Mouse (Mus musculus) T-cell, adult 2 months (primary cell): Measurements from ENCODE around the gene Igsf9.

Experiments used
- DNase-seq: peaks from one replicate; pipeline ENCODE4 v3.0.0; 2022; ENCODE audit warnings: low spot score

Igsf9 gene

DNA sequence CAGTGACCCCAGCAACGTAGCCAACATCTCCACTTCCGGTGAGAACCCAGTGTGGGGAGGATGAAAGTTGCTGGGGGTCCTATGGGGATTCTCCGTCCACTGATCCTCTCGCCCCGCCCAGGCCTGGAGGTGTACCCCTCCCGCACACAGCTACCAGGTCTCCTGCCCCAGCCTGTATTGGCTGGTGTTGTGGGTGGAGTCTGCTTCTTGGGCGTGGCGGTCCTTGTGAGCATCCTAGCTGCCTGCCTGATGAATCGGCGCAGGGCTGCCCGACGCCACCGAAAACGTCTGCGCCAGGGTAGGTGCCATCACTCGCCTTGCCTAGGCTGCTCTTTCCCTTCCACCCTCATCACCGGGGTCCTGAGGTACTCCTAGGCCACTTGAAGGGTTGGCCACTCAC is 14.4 kb downstream of the Igsf9 start:
- DNase-seq = no peak

DNA sequence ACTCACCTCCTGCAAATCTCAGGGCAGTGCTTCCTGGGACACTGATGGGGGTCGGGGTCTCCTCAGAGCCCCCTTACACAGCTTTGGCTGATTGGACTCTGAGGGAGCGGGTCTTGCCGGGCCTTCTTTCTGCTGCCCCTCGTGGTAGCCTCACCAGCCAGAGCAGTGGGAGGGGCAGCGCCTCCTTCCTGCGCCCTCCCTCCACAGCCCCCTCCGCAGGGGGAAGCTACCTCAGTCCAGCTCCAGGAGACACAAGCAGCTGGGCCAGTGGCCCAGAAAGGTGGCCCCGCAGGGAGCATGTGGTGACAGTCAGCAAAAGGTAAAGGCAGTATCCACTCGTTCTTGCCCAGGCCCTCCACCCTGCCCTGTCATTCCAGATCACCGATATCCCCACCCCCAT is 15.8 kb downstream of the Igsf9 start:
- no peak for DNase-seq

DNA sequence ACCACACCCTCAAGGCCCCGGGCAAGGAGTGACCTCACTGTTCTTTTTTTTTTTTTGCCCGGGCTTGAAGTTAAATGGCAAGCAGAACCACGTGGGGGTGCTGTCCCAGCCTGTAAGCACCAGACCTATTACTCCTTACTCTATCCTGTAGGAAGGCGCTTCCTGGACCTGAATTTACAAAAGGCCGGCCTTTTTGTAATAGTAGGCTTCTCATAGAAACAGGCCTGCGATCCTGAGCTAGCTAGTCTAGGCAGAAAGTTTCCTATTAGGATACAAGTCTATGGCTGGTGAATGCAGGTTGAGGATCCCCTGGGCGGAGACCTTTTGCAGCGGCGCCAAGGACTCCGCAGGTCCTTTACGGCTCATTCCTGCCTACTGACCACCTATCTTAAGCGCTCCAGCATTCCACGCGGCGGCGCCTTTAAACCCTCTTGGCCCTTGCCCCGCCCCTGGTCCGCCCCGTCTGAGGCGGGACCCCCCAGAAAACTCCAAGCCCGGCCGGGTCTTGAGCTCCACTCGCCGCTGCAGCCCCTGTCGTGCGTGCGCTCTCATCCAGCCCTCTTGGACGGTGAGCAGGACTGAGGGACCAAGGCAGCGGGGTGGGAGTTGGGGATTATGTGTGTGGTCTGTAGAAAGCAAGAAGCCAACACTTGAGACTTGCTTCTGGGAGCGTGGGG is 18.3 kb downstream of the Igsf9 start, which contains the start of gene Tagln2:
TSS of gene Tagln2 (plus strand) at position 283 of the 677 bp plus-strand sequence.
- DNase-seq = peak; percentile 39

DNA sequence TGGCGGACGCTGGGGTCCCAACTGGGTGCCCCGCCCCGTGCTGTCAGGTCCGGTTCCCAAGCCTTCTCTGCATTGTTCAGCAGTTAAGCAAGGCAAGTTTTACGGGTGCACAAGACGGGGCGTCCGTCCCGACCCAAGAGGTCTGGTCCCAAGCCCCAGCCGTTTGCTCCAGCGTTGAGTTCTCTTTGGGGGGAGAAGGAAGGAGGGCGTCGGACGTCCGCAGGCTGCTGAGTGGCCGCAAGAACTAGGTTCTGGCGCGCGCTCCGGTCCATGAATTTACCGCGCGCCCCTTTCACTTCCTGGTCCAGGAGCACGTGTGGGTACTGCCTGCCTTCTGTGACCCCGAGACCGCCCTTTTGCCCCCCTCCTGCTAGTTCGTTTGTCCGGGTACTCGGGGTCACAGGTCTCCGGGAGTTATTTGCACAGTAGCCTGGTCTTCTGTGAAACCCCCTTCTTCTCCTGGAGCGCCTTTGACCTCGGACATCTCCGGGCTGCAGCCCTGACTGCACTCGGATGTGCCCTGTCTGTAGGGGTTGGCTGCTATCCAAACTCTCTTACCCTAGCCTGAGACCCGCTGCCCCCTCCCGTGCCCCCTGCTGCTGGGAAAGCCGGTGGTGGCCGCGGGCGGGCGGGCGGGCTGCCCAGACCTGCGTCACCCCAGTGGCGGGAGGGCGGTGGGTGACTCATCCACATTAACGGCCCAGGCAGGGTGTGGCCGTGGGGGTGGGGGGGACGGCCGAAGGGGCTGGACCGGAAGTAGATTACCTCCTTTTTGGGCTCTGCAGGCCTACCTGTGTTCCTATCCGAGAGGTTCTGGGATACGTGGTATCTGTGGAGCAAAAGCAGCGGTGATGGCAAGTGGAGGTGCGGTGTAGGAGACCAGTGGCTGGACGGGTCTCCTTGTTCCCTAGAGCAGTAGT is 19.1 kb downstream of the Igsf9 start:
- peak; percentile 26 for DNase-seq

- peak; percentile 81 for DNase-seq
Measured at GRCm38 (mm10) chr1:172501371-172502144, 20.0 kb downstream of the Igsf9 start.

DNA sequence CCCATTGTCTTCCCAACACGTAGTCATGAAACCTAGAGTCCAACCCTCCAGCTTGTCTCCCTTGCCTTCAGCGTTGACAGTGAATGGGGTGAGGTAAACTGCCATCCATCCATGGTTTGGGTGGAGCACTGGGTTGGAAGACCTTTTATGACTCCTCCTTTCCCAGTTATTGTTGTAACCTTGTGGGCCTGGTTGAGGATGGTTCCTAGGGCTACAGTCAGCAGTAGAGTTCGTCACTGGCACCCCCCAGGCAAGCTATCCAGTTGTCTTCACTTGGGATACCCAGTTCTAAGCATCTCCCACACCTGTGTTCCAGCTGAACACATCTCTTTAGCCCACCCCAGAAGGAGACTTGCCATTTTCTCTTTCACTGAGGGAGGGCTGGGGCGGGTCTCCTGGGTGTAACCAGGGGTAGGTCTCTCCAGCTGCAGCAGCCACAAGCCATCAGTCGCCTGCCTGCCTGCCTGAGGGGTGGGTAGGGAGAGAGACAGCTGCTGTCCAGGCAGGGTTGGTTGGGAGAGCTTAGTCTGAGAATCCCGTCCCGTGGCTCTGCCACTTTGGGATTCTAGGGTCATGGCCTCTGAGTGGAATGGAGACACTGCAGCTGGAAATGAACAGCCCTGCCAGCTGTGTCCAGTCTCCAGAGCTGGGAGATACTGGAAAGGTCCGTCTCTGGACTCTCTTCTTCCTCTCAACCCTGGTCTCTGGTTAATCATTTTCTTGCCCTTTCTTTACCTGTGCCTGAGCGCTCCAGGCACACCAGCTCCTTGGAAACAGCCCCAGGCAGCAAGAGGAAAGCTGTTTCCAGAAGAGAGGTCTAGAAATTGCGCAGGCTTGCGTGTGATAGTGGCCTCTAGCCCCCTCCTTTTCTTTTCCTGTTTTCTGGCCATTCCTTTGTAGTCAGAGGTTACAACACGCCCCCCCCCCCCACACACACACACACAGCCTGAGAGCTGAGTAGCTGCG is 20.8 kb downstream of the Igsf9 start:
- no peak for DNase-seq

- no peak for DNase-seq
Measured at GRCm38 (mm10) chr1:172503111-172503997, 21.8 kb downstream of the Igsf9 start.

DNA sequence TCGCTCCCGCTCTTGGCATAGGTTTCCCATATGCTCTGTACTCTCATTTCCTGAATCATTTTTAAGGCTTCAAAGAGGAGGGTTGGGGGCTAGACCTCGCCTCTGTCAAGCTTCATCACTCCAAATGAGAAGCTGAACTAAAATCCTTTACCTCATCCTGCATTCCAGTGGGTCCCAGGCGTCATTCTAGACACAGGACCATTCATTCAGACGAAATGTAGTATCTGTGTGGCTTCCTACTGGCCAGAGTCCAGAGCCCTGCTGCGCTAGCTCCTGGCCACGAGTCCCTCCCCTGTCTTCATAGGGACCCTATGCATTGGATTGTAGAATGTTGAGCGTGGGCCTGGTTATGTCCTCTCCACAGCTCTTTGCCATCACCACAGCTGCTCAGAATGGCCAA is 23.2 kb downstream of the Igsf9 start:
- no peak for DNase-seq

DNA sequence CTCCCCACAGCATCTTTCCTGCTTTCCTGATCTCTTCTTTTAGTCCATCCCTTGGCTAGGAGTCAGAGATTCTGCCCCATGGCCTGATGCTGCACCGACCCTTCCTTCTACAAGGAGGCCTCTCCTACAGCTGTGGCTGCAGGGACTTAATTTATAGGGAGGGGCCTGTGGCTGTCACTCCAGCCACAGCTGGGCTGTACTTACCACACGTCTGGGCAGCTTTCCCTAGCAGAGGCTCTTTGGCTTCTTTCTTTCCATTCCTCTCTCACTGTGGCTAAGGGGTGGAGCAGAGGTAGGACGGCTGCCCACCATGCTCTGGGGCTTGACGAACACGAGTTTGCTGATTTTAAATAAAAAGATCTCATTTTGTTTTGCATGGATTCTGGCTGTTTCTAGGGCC is 25.4 kb downstream of the Igsf9 start:
- DNase-seq = no peak

DNA sequence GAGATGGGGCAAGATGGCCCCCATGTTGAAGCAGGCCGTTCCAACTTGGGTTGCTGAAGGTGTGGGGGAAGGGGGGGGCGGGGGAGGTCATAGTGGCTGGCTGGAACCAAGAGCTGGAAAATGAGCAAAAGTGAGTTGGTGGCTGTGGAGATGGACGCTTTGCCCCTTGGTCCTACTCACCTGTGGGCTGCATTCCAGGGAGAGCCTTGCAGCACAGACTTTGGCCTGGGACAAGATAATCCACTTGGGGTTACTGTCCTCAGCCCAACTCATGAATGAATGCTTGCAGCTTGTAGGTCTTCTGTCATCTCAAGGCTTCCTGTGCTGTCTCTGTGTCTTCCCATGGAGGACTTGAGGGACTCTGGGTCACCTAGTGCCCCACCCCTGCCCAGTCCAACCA is 26.1 kb downstream of the Igsf9 start:
- DNase-seq = no peak

- DNase-seq = no peak
Measured at GRCm38 (mm10) chr1:172508172-172508571, 26.6 kb downstream of the Igsf9 start.

GRCm38 (mm10) chr1:172509235-172509634 is 27.6 kb downstream of the Igsf9 start:
- DNase-seq = no peak

GRCm38 (mm10) chr1:172509983-172510382 is 28.4 kb downstream of the Igsf9 start:
- DNase-seq = no peak

DNA sequence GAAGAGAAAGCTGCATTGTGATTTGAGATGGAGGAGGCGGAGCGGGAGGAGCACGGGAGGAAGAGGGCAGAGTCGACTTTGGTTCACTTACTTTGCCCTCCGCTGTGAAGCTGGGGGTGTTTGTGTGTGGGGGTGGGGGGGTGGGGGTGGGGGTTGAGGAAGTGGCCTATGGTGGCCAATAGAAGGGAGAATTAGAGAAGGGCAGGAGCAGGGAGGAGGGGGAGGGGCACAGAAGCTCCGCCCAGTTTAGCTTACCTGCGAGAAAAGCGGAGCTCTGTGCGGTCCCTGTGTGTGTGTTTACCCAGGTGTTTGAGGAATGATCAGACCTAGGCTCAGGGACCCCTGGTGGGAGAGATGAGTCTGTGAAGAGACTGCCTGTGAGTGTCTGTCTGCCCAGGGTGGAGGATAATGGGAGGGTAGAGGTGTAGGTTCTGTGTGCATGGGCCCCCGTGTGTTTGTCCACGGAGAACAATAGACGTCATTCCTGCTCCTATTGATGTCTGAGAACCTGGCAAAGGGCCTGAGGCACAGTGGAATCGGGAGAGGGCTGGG is 28.9 kb downstream of the Igsf9 start:
- DNase-seq = no peak

GRCm38 (mm10) chr1:172512962-172513361 is 31.4 kb downstream of the Igsf9 start:
- DNase-seq = peak; percentile 64

- DNase-seq = peak; percentile 83
Measured at GRCm38 (mm10) chr1:172513525-172514212, 32.1 kb downstream of the Igsf9 start.

DNA sequence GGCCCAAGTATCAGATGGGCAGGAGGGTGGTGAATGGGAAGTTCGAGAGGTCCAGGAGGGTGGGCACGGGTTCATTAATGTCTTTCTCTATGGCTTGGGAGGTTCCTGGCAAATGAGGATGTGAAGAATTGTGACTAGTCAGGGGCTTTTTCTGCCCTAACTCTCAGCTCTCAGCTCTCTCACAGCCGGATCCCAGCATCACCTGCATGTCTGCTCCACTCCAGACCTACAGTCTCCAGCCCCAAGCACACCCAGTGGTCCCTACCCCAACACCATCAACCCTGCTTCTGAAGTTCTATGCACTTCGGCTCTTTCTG is 32.6 kb downstream of the Igsf9 start:
- DNase-seq = no peak

- no peak for DNase-seq
Measured at GRCm38 (mm10) chr1:172514551-172515268, 33.1 kb downstream of the Igsf9 start.

DNA sequence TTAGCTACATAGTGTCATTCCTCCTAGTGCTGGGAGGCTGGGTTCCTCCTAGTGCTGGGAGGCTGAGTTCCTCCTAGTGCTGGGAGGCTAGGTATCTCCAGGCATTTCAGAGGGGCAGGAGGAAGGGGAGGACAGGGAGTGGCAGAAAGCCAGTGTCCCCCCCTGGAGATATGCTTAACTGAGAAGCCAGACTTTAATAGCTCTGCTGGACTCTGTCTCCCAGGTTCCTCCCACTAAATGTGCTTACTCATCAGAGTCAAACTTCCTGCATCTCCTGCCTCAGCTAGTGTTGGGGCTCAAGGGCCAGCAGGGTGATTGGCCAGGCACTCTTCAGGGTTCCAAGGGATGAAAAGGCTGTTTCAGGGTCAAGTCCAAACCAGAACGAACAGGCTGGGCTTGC is 33.8 kb downstream of the Igsf9 start:
- DNase-seq = no peak
